Mouse (Mus musculus) embryonic facial prominence, embryonic 14.5 days (tissue): Measurements from ENCODE around the gene Olfr763. TPM values are rescaled to one million over a fixed set of nuclear protein-coding genes. Genes with fewer than 3 reads are reported as not detected.

Experiments
- ATAC-seq: fragments of 200-750 bp; cut with Nextera tagmentation; 2 replicates; pipeline ENCODE4 v1.8.0; 2017; ENCODE audit warnings: low read depth, moderate number of reproducible peaks, moderate TSS enrichment
- DNase-seq: peaks from one replicate; pipeline ENCODE4 v3.0.0-alpha.2; 2015; ENCODE audit warnings: low spot score
- H3K27ac ChIP-seq: fragments of 300-500 bp; sonication (generic); replicated peaks from 2 replicates; pipeline ENCODE4 v1.5.1; 2014; ENCODE audit warnings: low read depth, mild to moderate bottlenecking, low read length, moderate library complexity
- H3K27me3 ChIP-seq: fragments of 300-500 bp; sonication (generic); replicated peaks from 2 replicates; pipeline ENCODE4 v1.6.1; 2014; ENCODE audit warnings: low read length; ENCODE audit not compliant: control insufficient read depth, insufficient read depth
- H3K36me3 ChIP-seq: fragments of 300-500 bp; sonication (generic); 2 replicates; pipeline ENCODE4 v1.6.1; 2014; ENCODE audit warnings: low read length, mixed read lengths; ENCODE audit not compliant: control insufficient read depth, insufficient read depth
- H3K4me1 ChIP-seq: fragments of 300-500 bp; sonication (generic); 2 replicates; pipeline ENCODE4 v1.6.1; 2014; ENCODE audit warnings: antibody characterized with exemption, low read length; ENCODE audit not compliant: control insufficient read depth, insufficient read depth
- H3K4me2 ChIP-seq: fragments of 300-500 bp; sonication (generic); 2 replicates; pipeline ENCODE4 v1.6.1; 2014; ENCODE audit warnings: low read depth, mild to moderate bottlenecking, low read length, moderate library complexity, mixed read lengths
- H3K4me3 ChIP-seq: fragments of 300-500 bp; sonication (generic); 2 replicates; pipeline ENCODE4 v1.5.1; 2014; ENCODE audit warnings: low read depth, mild to moderate bottlenecking, low read length
- H3K9ac ChIP-seq: fragments of 300-500 bp; sonication (generic); 2 replicates; pipeline ENCODE4 v1.6.1; 2014; ENCODE audit warnings: low read depth, mild to moderate bottlenecking, low read length, moderate library complexity, mixed read lengths
- H3K9me3 ChIP-seq: fragments of 300-500 bp; sonication (generic); 2 replicates; pipeline ENCODE4 v1.6.1; 2016; ENCODE audit warnings: low read length; ENCODE audit not compliant: control insufficient read depth
- WGBS: fragments of 180-500 bp; shearing (Covaris S2); extraction: QIAGEN DNeasy Blood & Tissue Kit; methylation state at CpG from one replicate; pipeline ENCODE4 v1.1.7; 2014; 5-methylcytosine and 5-hydroxymethylcytosine counted together
- polyA plus RNA-seq: library from polyadenylated mRNA; unstranded; fragments of >200 nt; fragmentation: Nextera tagmentation; extraction: Ambion mirVana; gene quantifications from 2 replicates; pipeline ENCODE4 v1.2.1, GENCODE M21; 2014

Gene Olfr763
- polyA plus RNA-seq: not detected in 2 replicates

DNA sequence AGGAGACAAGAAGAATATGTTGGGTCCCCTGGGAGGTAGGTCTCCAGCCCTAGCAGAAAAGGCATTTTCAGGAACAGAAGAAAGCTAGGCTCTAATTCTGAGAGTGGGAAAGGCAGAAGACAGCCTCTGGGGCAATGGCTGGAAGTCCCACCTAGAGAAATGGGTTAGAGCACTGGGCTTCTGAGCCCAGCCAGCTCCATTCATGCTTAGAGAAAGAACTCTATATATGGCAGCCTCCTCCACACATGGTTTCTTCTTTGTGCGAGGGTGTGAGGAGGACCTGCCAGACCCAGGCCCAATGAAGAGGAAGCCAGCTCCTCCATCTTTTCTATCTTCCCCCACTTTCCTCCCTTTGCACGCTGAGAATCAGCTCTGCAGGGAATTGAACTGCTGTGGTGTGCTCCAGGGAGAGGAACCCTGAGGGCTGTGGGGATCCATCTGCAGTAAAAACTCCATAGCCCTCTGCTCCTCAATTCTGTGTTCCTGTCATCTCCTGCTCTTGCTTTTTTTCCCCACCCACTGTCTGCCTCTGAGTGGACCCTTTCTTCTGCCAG lies at the start of gene Olfr763:
Gene Olfr763, plus strand, starts transcription at position 504 of the 554 bp plus-strand sequence.
- H3K9ac ChIP-seq: no peak within 1 kb of the TSS
- ATAC-seq: no peak
- DNase-seq: no peak

DNA sequence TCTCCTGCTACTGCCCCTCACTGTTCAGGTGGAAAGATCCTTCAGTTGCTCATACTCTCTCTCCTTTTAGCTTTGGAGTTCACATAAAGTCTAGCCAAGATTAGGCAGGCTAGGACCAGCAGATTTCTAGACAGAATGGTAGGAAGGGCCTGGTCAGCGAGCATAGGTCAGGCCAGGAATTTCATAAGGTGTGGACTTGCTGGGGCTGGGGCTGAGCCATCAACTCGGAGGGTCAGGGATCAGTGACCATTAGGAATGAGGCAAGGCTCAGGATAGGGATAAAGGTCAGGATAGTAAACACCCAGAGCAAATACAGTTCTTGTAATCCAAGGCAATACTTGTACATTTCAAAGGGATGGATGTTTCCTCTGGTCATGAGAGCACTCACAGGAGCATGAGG lies 45.6 kb upstream of the Olfr763 start:
- no peak overlapping the region for H3K27ac ChIP-seq
- no peak overlapping the region for H3K4me2 ChIP-seq
- no peak overlapping the region for H3K9ac ChIP-seq
- no peaks in the 10 kb centered on the region for H3K9me3 ChIP-seq
- no peaks in the 10 kb centered on the region for H3K27me3 ChIP-seq
- no peak for ATAC-seq
- no peaks in the 10 kb centered on the region for H3K36me3 ChIP-seq
- no peak overlapping the region for H3K4me3 ChIP-seq
- DNase-seq: no peak
- 64% methylated on average over 2 of the region's 2 CpGs for WGBS
- H3K4me1 ChIP-seq: no peaks in the 10 kb centered on the region

More for the DNA sequence above, at the start of gene Olfr763:
- H3K4me2 ChIP-seq: no peak within 1 kb of the TSS
- no peak within 1 kb of the TSS for H3K4me3 ChIP-seq
- H3K36me3 ChIP-seq: no peaks in the 10 kb centered on the region
- WGBS: 61% methylated on average over 2 of the region's 2 CpGs
- no peak within 1 kb of the TSS for H3K27ac ChIP-seq
- no peaks in the 10 kb centered on the region for H3K27me3 ChIP-seq
- no peaks in the 10 kb centered on the region for H3K4me1 ChIP-seq
- no peaks in the 10 kb centered on the region for H3K9me3 ChIP-seq

DNA sequence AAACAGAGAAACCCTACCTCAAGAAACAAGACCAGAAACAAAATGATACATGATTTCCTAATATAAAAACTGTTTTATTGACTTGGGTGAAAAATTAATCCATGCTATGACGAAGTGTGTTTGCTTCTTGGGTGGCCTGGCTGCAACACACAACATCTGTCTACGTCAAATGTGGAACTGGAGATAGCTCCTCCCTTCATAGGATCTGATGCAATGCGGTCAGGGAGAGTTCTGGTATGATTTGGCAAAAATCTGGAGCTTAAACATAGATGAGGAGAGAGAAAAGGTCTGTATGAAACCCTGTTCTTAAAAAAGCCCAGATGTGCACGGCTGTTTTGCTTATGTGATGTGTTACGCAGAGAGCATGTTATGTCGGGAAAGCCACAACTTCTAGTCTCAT lies 44.7 kb upstream of the Olfr763 start:
- DNase-seq (no peak), ATAC-seq (no peak)
- no peak overlapping the region for H3K4me3 ChIP-seq
- no peaks in the 10 kb centered on the region for H3K4me1 ChIP-seq
- H3K36me3 ChIP-seq: no peaks in the 10 kb centered on the region
- no peaks in the 10 kb centered on the region for H3K9me3 ChIP-seq
- H3K27ac ChIP-seq: no peak overlapping the region
- no peak overlapping the region for H3K9ac ChIP-seq
- H3K4me2 ChIP-seq: no peak overlapping the region
- WGBS: 67% methylated on average over 6 of the region's 6 CpGs
- no peaks in the 10 kb centered on the region for H3K27me3 ChIP-seq

DNA sequence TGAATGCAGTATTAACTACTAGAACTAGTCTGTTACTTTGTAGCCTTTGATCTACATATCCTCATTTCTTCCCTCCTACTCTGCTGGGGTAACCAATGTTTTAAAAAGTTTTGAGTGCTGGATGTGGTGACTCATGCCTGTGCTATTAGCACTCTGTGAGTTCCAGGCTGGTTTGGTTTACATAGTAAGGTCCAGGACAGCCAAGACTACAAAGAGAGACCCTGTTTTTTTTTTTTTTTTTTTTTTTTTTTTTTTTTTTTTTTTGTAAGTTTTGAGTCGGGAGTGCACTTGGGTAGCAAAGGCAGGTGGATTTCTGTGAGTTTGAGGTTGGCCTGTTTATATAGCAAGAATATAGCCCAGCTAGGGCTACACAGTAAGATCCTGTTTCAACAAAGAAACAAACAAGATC lies 42.2 kb upstream of the Olfr763 start:
- Histone ChIP-seq H3K36me3 (no peaks in the 10 kb centered on the region), H3K27me3 (no peaks in the 10 kb centered on the region), H3K27ac (no peak overlapping the region), H3K4me1 (no peaks in the 10 kb centered on the region), H3K9ac (no peak overlapping the region), H3K4me3 (no peak overlapping the region), H3K4me2 (no peak overlapping the region), H3K9me3 (no peaks in the 10 kb centered on the region)
- DNase-seq (no peak), ATAC-seq (no peak)
- WGBS: 29% methylated on average over 1 of the region's 1 CpGs

DNA sequence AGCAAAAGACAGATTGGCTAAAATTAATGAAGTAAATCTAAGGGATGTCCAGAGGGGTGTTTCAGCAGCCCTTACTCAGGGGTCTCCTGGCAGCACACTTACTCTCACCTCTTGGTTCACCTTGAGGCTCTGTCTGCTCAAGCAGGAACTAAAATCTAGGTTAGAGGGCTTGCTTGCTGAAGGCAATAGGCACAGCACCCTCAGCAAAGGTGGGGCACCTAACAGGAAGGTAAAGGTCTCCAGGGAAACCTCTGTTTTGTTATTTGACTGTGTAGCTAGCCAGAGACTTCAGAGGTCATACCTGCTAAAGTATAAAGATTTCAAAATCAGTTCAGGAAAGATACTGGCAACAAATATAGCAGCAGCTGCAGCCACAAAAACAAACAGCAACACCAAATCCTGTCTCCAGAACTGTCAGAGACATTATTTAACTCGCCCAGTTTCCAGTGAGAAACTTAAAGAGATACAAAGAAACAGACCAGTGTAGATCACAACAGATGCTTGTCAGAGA lies 39.8 kb upstream of the Olfr763 start:
- no peaks in the 10 kb centered on the region for H3K4me1 ChIP-seq
- no peaks in the 10 kb centered on the region for H3K27me3 ChIP-seq
- no peak overlapping the region for H3K4me2 ChIP-seq
- 48% methylated on average over 1 of the region's 1 CpGs for WGBS
- H3K36me3 ChIP-seq: no peaks in the 10 kb centered on the region
- no peak overlapping the region for H3K27ac ChIP-seq
- no peak for DNase-seq
- no peak overlapping the region for H3K9ac ChIP-seq
- ATAC-seq: no peak
- no peaks in the 10 kb centered on the region for H3K9me3 ChIP-seq
- no peak overlapping the region for H3K4me3 ChIP-seq

DNA sequence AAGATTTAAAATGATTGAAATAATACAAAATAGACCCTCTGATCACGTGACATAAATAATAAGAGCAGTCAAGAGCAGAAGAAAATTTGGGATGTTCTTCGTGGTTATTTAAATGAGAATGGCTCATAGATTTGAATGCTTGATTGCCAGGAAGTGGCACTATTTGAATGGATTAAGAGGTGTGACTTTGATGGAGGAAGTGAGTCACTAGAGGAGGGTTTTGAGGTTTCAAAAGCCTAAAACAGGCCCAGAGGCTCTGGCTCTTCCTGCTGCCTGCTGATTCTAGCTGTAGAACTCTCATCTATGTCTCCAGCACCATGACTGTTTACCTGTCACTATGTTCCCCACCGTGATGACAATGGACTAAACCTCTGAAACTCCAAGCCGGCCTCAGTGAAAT lies 37.8 kb upstream of the Olfr763 start:
- 84% methylated on average over 4 of the region's 4 CpGs for WGBS
- Histone ChIP-seq H3K27ac (no peak overlapping the region), H3K4me2 (no peak overlapping the region), H3K9ac (no peak overlapping the region), H3K9me3 (no peaks in the 10 kb centered on the region), H3K4me3 (no peak overlapping the region), H3K27me3 (no peaks in the 10 kb centered on the region), H3K36me3 (no peaks in the 10 kb centered on the region), H3K4me1 (no peaks in the 10 kb centered on the region)
- ATAC-seq (no peak), DNase-seq (no peak)

DNA sequence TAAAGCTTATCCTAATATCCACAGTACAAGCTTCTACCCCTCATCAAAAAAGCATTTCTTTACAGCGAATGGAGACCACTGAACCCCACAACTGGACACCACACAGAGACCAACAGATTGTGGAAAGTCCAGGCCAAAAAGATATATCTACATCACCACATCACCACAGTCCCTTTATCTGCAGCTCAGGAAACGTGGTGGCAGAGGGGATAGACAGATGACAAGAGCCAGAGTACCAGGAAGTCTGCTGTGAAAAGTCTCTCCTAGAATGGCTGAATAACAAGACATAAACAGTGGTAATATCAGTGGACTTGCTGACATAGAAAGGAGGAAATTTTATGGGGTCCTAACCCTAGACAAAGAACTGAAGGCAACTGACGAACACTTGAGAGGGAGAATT lies 34.2 kb upstream of the Olfr763 start:
- ATAC-seq (no peak), DNase-seq (no peak)
- Histone ChIP-seq H3K4me2 (no peak overlapping the region), H3K4me1 (no peaks in the 10 kb centered on the region), H3K4me3 (no peak overlapping the region), H3K9me3 (no peaks in the 10 kb centered on the region), H3K9ac (no peak overlapping the region), H3K27me3 (no peaks in the 10 kb centered on the region), H3K27ac (no peak overlapping the region), H3K36me3 (no peaks in the 10 kb centered on the region)
- whole genome bisulfite sequencing: 66% methylated on average over 3 of the region's 3 CpGs

DNA sequence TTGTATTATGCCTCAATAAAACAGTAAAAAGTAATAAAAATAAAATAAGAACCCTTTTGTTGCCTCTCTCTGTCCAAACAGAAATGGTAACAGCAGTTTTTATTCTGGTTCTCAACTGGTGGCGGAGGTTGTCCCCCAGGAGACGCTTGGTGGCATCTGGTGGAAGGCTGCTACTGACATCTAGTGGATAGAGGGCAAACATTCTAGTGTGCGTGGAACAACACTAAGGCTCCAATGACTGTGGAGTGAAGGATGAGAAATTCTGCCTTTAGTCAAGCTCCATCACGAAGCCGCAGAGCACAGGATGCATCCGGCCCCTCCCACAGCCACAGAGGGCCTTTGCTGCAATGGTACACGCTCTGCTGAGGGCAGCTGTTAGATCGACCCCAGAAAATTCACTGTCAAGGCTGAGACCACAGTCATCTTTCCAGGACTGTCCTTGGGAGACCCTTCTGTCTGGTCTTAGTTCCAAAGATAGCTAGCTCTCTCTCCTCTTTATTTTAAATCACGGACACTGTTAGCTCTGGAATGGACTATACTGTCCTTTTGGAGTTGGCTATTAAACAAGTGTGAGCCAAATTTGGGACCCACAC lies 33.0 kb upstream of the Olfr763 start:
- H3K36me3 ChIP-seq: no peaks in the 10 kb centered on the region
- WGBS: 17% methylated on average over 9 of the region's 9 CpGs

More for the DNA sequence above, 33.0 kb upstream of the Olfr763 start:
- Histone ChIP-seq H3K27ac (no peak overlapping the region), H3K27me3 (no peaks in the 10 kb centered on the region), H3K4me1 (no peaks in the 10 kb centered on the region), H3K9ac (no peak overlapping the region), H3K4me3 (no peak overlapping the region), H3K4me2 (no peak overlapping the region), H3K9me3 (no peaks in the 10 kb centered on the region)
- ATAC-seq: peak; percentile 84; the same call in 1 of the 2 replicates
- DNase-seq: peak; percentile 76
